Mouse (Mus musculus): ENCODE data around the gene Gm6309. TPM values are rescaled to one million over a fixed set of nuclear protein-coding genes. Genes with fewer than 3 reads are reported as not detected.
"Not testable (repeated sequence)": the region's sequence is repeated elsewhere in the genome, so short reads cannot be mapped to it uniquely, and the experiment has no call there.

The Gm6309 gene
- not detected in 2 replicates for total RNA-seq (2017)

DNA sequence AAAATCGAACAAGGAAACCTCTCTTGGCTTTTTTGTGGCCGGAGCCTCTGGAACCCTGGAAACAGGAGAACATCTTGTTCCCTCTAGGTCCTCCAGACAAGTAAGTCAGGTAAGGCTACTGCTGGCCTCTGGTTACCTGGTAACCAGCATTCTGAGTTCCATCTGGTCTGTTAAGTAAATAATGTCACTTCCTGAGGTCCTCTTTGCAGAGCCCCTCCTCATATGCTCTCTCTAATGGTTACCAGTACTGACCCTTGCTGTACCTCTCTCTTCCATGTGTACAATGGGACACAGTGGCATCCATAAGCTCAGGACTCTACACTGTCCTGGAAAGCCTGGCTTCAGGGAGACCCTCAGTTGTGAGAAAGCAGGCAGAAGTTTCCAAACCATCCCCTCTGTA is at the start of gene Gm6309:
Gene Gm6309, minus strand, starts transcription at position 101 of the 400 bp plus-strand sequence.
- ATAC-seq (replicated peaks in 1 of 2; ENCODE audit: insufficient read depth in 1 of 2, low FRiP score in 2 of 2, low TSS enrichment in 1 of 2, low read depth in 1 of 2, poor library complexity in 2 of 2, severe bottlenecking in 2 of 2): not testable (repeated sequence)

DNA sequence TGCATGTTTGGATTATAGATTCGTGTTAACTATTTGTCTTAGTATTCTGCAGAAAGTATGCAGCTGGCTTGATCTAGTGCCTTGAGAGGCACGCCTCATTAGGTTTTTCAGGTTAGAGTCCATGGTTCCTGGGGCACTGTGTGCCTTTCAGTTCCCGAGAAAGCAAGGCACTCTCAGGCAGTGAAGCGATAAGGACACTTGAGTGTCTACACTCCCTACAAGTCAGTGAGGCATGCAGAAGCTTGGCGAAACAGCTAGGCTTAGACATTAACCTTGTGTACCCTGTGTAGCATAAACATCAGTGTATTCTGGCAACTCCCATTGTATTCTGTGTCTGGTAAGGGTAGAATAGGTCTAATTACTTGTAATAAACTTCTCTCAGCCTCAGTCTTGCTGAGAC is 35.0 kb upstream of the Gm6309 start:
- no peak for ATAC-seq (replicated peaks in 1 of 2; ENCODE audit: insufficient read depth in 1 of 2, low FRiP score in 2 of 2, low TSS enrichment in 1 of 2, low read depth in 1 of 2, poor library complexity in 2 of 2, severe bottlenecking in 2 of 2)

DNA sequence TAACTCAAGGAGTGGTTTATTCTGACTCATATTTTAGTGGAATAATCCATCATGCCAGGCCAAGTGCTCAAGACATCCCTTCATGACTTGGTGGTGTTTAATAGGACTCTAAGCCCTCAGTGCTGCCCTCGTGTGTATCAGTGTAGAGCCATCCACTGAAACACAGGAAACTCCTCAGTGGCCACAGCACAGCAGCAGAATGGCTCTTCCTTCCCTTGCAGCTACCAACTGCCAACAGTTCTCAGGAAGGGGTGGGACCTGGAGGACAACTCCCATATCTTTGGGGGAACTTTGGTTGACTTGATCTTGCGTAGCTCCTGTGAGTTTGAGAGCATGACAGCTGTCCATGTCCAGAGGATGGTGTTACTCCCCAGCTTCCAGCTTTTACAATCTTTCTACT is 33.4 kb upstream of the Gm6309 start:
- ATAC-seq (replicated peaks in 1 of 2; ENCODE audit: insufficient read depth in 1 of 2, low FRiP score in 2 of 2, low TSS enrichment in 1 of 2, low read depth in 1 of 2, poor library complexity in 2 of 2, severe bottlenecking in 2 of 2): peak; percentile 47 to 66; a peak in 3 of 4 replicates

DNA sequence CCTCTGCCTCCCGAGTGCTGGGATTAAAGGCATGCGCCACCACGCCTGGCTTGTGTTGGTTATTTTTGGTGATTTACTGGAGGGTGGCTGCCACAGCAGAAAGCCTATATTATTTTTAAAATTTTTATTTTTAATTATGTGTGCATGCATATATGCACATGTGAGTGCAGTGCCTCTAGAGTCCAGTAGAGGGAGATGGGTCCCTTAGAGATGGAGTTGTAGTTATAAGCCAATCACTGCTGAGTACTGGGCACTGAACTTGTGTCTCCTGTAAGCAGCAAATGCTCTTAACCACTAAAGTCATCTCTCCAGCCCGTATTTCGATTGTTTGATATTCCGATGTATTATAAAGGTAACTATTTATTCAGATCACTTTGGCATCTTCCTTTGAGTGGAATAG is 30.1 kb upstream of the Gm6309 start:
- no peak for ATAC-seq (replicated peaks in 1 of 2; ENCODE audit: insufficient read depth in 1 of 2, low FRiP score in 2 of 2, low TSS enrichment in 1 of 2, low read depth in 1 of 2, poor library complexity in 2 of 2, severe bottlenecking in 2 of 2)

DNA sequence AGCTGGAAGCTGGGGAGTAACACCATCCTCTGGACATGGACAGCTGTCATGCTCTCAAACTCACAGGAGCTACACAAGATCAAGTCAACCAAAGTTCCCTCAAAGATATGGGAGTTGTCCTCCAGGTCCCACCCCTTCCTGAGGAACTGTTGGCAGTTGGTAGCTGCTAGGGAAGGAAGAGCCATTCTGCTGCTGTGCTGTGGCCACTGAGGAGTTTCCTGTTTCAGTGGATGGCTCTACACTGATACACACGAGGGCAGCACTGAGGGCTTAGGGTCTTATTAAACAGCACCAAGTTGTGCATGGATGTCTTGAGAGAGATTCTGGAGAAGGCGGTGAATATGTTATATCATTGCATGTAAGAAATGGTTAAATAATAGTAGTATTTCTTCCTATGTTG is 29.0 kb upstream of the Gm6309 start:
- ATAC-seq (replicated peaks in 1 of 2; ENCODE audit: insufficient read depth in 1 of 2, low FRiP score in 2 of 2, low TSS enrichment in 1 of 2, low read depth in 1 of 2, poor library complexity in 2 of 2, severe bottlenecking in 2 of 2): peak in 1 of 2 experiments; percentile 53; a peak in 2 of 4 replicates

DNA sequence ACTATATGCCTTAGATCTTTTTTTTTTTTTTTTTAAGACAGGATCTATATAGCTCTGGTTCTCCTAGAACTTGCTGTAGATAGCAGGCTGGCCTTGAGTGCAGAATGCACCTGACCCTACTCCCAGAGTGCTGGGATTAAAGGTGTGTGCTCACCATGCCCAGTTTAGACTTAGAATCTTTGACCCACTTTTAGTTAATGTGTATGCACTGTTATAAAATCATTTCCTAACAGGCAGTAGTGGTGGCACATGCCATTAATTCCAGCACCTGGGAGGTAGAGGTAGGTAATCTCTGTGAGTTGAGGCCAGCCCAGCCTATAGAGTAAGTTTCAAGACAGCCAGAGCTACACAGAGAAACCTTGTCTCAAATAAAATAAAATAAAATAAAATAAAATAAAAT is 28.6 kb upstream of the Gm6309 start:
- ATAC-seq (replicated peaks in 1 of 2; ENCODE audit: insufficient read depth in 1 of 2, low FRiP score in 2 of 2, low TSS enrichment in 1 of 2, low read depth in 1 of 2, poor library complexity in 2 of 2, severe bottlenecking in 2 of 2): no peak

DNA sequence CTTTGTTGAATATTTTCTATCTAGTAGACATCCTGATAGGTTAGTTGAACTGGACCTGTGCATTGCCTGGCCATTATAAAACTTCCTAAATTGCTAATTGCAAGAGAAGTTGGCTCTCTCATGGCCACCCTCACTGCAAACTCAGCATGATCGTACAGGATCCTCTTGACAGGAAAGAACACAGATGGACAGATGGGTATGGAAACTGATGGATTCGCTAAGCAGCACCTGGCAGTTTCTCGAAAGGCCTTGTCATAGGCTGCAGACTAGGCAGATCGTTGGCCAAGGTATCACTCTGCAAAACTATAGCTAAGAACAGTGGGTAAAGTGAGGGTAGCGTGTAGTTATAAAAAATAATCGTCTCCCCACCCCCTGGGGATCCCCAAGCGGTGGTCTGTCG is 22.8 kb upstream of the Gm6309 start:
- ATAC-seq (replicated peaks in 1 of 2; ENCODE audit: insufficient read depth in 1 of 2, low FRiP score in 2 of 2, low TSS enrichment in 1 of 2, low read depth in 1 of 2, poor library complexity in 2 of 2, severe bottlenecking in 2 of 2): no peak

DNA sequence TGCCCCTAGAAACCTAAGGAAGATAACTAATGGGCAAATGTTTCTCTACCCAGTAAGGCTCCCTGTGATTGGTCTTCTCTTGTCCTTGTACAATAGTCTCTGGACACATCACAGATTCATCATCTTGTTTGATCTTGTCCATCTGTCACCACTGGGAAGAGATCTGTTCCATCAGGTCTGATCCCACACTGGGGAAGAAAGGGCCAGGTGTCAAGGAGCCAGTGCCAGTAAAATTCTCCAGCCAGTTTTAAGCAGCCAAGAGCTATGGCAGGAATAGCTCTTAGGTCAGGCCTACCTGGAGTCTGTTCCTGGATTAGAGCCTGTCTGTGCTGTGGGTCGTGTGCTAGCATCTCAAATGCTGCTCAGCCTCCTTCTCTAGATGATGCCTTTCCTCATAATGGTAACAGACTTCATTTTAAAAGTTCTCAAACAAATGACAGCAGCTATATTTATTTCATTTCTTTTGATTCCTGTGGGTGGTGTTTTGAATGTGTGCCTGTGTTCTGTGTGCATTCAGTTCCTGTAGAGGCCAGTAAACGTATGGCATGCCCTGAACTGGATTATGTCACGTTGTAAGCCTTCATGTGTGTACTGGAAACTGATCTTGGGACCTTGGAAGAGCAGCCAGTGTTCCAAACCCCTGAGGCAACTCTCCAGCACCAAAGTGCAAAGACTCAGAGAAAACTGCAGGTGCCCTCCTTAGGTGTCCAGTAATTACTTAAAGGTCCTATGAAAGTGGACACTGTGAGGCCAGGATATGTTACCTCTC is 20.2 kb upstream of the Gm6309 start:
- no peak for ATAC-seq (replicated peaks in 1 of 2; ENCODE audit: insufficient read depth in 1 of 2, low FRiP score in 2 of 2, low TSS enrichment in 1 of 2, low read depth in 1 of 2, poor library complexity in 2 of 2, severe bottlenecking in 2 of 2)

DNA sequence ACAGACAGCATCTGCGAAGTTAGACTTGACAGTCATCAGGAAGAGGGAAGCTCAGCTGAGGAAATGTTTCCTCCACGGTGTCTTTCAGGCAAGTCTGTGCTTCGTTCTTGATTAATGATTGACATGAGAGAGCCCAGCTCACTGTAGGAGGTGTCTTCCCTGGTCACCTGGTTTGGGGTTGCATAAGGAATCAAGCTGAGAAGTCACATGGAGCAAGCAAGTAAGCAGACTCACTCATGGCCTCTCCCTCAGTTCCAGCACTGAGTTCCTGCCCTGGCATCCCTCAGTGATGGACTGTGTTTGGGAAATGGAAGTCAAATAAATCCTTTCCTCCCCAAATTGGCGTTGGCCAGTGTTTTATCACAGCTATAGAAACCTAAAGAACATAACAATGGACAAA is 19.6 kb upstream of the Gm6309 start:
- no peak for ATAC-seq (replicated peaks in 1 of 2; ENCODE audit: insufficient read depth in 1 of 2, low FRiP score in 2 of 2, low TSS enrichment in 1 of 2, low read depth in 1 of 2, poor library complexity in 2 of 2, severe bottlenecking in 2 of 2)

DNA sequence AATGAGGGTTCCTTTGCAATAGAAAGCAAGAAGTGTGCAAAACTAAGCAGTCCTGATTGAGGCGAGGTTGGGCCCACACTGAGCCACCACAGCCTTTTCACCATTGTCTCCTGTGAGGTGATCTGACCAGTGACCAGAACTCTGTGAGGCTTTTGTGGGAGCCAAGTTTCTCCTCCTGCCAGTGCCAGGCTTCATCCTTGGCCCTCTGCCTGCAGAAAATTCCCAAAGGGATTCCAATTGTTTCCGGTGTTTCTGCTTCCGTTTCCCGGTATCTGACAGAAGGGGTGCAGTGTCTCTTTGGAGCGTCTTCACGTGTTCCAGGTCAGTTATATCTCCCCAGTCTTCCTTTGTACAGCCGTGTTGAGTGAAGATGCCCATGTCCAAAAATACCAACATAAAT is 18.2 kb upstream of the Gm6309 start:
- ATAC-seq (replicated peaks in 1 of 2; ENCODE audit: insufficient read depth in 1 of 2, low FRiP score in 2 of 2, low TSS enrichment in 1 of 2, low read depth in 1 of 2, poor library complexity in 2 of 2, severe bottlenecking in 2 of 2): no peak

DNA sequence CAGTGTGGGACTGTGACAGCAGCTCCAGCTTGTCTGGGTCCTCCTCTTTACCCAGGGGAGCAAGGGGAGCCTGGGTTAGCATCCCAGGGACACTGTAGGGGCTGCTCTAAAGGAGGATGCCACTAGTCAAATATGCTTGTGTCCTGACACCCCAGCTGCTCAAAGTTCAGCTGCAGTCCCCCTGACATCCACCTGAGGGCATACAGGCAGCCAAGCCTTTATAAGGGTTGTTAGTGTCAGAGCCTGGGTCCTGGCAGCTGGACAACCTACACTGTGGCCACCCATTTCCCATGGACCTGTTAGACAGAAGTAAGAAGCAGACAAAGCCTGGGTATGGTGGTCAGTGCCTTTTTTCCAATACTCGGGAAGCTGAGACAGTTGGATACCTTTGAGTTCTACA is 17.6 kb upstream of the Gm6309 start:
- 0 out of 4 replicates have a peak, but pooled peaks of 1 of the 2 experiments have one; percentile 27 for ATAC-seq (replicated peaks in 1 of 2; ENCODE audit: insufficient read depth in 1 of 2, low FRiP score in 2 of 2, low TSS enrichment in 1 of 2, low read depth in 1 of 2, poor library complexity in 2 of 2, severe bottlenecking in 2 of 2)

DNA sequence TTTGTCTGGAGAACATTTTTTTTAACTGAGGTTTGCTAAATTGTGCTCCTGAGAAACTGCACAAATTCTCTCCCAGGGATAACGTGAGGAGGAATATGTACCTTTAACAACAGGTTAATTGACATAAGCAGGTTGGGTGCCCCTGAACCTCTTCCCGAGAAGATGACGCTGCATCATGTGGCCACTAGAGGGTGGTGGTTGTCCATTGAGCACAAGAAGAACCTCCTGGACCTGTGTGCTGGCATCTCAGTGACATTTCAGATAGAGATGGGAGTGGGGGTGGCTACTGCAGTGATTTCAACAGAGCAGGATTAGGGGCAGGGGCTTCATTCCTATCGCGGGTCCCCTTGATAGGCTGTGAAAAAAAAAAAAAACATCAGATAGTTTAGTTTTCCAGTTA is 16.9 kb upstream of the Gm6309 start:
- ATAC-seq (replicated peaks in 1 of 2; ENCODE audit: insufficient read depth in 1 of 2, low FRiP score in 2 of 2, low TSS enrichment in 1 of 2, low read depth in 1 of 2, poor library complexity in 2 of 2, severe bottlenecking in 2 of 2): peak in 1 of 2 experiments; percentile 49; a peak in 1 of 4 replicates

DNA sequence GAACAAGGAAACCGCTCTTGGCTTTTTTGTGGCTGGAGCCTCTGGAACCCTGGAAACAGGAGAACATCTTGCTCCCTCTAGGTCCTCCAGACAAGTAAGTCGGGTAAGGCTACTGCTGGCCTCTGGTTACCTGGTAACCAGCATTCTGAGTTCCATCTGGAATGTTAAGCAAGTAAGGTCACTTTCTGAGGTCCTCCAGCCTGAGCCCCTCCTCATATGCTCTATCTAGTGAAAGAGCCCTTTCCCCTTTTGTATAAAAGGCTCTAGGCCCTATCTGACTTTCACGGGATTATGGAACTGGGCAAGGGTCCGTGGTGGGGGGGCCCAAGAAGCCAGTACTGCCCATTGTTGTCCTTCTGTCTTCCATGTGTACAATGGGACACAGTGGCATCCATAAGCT is 14.7 kb upstream of the Gm6309 start, which contains the start of gene 1700001J03Rik:
Gene 1700001J03Rik, minus strand, starts transcription at position 101 of the 400 bp plus-strand sequence.
- not testable (repeated sequence) for ATAC-seq (replicated peaks in 1 of 2; ENCODE audit: insufficient read depth in 1 of 2, low FRiP score in 2 of 2, low TSS enrichment in 1 of 2, low read depth in 1 of 2, poor library complexity in 2 of 2, severe bottlenecking in 2 of 2)

DNA sequence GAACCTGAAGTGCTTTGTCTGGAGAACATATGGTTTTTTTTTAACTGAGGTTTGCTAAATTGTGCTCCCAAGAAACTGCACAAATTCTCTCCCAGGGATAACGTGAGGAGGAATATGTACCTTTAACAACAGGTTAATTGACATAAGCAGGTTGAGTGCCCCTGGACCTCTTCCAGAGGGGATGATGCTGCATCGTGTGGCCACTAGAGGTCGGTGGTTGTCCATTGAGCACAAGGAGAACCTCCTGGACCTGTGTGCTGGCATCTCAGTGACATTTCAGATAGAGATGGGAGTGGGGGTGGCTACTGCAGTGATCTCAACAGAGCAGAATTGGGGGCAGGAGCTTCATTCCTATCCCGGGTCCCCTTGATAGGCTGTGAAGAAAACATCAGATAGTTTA is 2.2 kb upstream of the Gm6309 start:
- not testable (repeated sequence) for ATAC-seq (replicated peaks in 1 of 2; ENCODE audit: insufficient read depth in 1 of 2, low FRiP score in 2 of 2, low TSS enrichment in 1 of 2, low read depth in 1 of 2, poor library complexity in 2 of 2, severe bottlenecking in 2 of 2)

DNA sequence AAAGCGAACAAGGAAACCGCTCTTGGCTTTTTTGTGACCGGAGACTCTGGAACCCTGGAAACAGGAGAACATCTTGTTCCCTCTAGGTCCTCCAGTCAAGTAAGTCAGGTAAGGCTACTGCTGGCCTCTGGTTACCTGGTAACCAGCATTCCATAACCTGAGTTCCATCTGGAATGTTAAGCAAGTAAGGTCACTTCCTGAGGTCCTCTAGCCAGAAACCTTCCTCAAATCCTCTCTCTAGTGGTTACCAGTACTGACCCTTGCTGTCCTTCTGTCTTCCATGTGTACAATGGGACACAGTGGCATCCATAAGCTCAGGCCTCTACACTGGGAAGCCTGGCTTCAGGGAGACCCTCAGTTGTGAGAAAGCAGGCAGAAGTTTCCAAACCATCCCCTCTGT is 10.1 kb downstream of the Gm6309 start, which contains the start of gene Gm5565:
Gene Gm5565, minus strand, starts transcription at position 101 of the 400 bp plus-strand sequence.
- ATAC-seq (replicated peaks in 1 of 2; ENCODE audit: insufficient read depth in 1 of 2, low FRiP score in 2 of 2, low TSS enrichment in 1 of 2, low read depth in 1 of 2, poor library complexity in 2 of 2, severe bottlenecking in 2 of 2): not testable (repeated sequence)

DNA sequence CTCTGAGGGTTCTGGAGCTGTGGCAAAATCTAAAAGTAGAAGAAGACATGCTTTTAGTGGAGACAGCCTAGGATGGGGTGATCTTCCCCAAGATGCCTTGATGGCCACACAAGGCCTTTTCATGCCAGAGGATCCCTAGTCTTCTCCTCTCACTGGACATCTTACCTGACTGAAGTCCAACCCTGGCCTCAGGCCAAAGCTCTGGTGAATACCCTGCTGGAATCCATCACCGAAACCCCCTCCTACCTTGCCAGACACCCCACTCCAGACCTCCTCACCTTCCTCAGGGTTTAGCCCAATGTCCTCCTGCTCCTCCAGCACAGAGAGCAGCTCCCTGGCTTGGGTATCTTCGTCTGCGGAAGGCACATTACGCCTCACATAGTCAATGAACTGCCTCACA is 12.2 kb downstream of the Gm6309 start:
- ATAC-seq (replicated peaks in 1 of 2; ENCODE audit: insufficient read depth in 1 of 2, low FRiP score in 2 of 2, low TSS enrichment in 1 of 2, low read depth in 1 of 2, poor library complexity in 2 of 2, severe bottlenecking in 2 of 2): not testable (repeated sequence)

DNA sequence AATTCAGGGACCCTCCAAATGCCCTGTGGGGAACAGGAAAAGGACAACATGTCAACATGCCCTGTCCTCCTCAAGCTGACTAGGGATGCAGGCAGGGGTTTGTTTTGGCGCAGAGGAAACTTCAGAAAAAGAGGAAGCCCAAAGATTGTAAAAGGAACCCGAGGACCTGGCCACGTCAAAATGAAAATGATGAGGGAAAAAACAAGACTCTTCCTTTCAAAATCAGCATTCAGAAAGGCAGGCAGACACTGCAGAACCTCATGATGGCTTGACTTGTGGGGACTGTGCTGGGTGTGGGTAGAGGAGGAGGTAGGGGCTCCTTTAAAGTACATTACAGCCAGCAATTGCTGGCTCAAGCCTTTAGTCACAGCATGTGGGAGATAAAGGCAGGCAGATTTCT is 20.1 kb downstream of the Gm6309 start:
- ATAC-seq (replicated peaks in 1 of 2; ENCODE audit: insufficient read depth in 1 of 2, low FRiP score in 2 of 2, low TSS enrichment in 1 of 2, low read depth in 1 of 2, poor library complexity in 2 of 2, severe bottlenecking in 2 of 2): no peak

DNA sequence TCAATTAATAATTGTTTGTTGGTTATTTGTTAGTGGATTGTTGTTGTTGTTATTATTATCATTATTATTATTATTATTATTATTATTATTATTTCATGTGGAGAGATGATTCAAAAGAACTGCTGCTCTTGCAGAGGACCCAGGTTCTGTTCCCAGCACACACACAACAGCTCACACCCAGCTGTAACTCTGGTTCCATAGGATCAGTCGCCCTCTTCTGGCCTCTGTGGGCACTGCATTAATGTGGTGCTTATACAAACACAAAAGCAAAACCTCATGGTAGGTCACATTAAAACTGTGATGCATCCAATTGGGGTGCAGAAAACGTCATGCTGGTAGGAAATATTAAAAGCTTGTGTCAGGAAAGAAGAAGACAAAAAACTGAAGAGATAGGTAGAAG is 22.6 kb downstream of the Gm6309 start:
- ATAC-seq (replicated peaks in 1 of 2; ENCODE audit: insufficient read depth in 1 of 2, low FRiP score in 2 of 2, low TSS enrichment in 1 of 2, low read depth in 1 of 2, poor library complexity in 2 of 2, severe bottlenecking in 2 of 2): no peak
